Mouse (Mus musculus): ENCODE data around the gene Armc5.

The Armc5 gene

GRCm38 (mm10) chr7:128236856-128237592 is at the start of gene Armc5:
Gene Armc5 (plus strand): TSS chr7:128237342.
- DNase-seq (ENCODE audit: low spot score): peak; percentile 86

DNA sequence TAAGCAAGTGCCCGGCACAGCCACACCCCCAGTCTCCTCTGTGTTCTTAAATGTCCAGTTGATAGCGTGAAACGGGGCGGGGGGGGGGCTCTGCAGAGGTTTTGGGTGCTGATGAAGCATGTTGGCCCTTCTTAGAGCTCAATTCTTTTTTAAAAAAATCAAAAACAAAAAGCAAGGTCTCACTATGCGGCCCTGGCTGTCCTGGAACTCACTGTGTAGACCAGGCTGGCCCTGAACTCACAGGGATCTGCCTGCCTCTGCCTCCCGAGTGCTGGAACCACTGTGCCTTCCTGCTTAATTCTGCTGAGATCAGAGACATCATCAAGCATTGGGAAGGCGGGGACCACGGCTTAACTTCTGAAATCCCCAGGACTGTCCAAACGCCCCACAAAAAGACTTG is 35.5 kb upstream of the Armc5 start:
- no peak for DNase-seq (ENCODE audit: low spot score)

- no peak for DNase-seq (ENCODE audit: low spot score)
These were observed 34.1 kb upstream of the Armc5 start for GRCm38 (mm10) chr7:128203071-128203470.

- DNase-seq (ENCODE audit: low spot score): no peak
These were observed 33.0 kb upstream of the Armc5 start for GRCm38 (mm10) chr7:128204179-128204578.

- no peak for DNase-seq (ENCODE audit: low spot score)
These were observed 31.4 kb upstream of the Armc5 start for GRCm38 (mm10) chr7:128205695-128206094.

- no peak for DNase-seq (ENCODE audit: low spot score)
These were observed 31.0 kb upstream of the Armc5 start, which contains the start of gene Cox6a2 for GRCm38 (mm10) chr7:128206152-128206551. Gene Cox6a2 (minus strand): TSS chr7:128206387.

DNA sequence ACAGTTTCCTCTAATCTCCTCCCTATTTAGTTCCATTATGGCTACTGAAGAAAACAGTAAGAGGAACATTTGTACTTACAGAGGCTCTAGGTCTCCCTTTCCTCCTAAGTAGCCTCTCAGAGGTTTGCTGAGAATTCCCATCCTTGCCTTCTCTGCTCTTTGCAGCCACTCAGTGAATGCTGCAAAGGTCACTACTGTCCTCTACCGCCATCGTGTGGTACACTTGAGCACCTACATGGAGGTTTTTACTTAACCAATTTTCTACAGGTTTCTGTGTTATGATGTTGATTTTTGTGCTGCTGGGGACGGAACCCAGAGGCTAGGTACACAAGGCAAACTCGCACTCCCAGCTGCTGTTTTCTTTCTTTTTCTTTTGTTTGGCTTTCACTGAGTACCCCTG is 29.0 kb upstream of the Armc5 start:
- peak; percentile 59 for DNase-seq (ENCODE audit: low spot score)

- DNase-seq (ENCODE audit: low spot score): no peak
These were observed 27.3 kb upstream of the Armc5 start for GRCm38 (mm10) chr7:128209826-128210225.

- DNase-seq (ENCODE audit: low spot score): no peak
These were observed 17.2 kb upstream of the Armc5 start for GRCm38 (mm10) chr7:128219952-128220351.

DNA sequence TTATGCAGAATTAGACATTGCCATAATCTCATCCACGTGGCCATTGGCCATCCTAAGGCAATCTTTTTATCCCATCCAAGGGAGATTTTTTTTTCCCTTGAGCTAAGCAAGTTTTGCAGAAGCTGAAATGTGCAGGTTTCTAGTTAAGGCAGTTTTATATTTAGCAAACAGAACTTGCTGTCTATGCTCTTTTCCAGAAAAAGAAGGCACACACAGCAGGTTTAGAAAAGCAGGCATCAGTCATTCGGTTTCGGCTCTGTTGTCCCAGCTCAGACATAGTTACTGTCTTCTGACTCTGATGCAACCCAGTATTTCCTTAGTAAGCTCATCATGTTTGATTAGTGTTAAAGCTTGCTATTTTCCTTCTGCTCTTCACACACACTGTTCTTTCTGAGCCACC is 16.2 kb upstream of the Armc5 start:
- DNase-seq (ENCODE audit: low spot score): no peak

- no peak for DNase-seq (ENCODE audit: low spot score)
These were observed 5.4 kb upstream of the Armc5 start for GRCm38 (mm10) chr7:128231741-128232140.

GRCm38 (mm10) chr7:128234796-128235195 is 2.3 kb upstream of the Armc5 start:
- no peak for DNase-seq (ENCODE audit: low spot score)

DNA sequence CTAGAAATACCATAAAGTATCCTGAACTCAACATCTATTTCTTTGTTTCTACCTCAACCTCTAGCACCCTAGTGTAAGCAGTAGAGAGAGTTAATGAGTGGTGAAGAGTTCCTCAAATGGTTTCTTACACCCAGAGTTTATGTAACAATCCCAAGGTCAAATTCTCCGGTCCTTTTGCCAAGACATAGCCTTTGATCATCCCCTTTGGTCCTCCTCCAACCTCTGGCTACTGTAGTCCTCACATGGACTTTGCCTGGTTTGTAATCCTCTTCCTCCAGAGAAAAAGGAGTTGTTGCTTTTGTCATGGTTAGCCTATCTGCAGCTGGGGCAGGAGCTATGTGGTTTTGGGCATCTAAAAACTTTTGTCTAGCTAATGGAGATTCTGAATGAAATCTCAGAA is 1.7 kb upstream of the Armc5 start:
- no peak for DNase-seq (ENCODE audit: low spot score)

DNA sequence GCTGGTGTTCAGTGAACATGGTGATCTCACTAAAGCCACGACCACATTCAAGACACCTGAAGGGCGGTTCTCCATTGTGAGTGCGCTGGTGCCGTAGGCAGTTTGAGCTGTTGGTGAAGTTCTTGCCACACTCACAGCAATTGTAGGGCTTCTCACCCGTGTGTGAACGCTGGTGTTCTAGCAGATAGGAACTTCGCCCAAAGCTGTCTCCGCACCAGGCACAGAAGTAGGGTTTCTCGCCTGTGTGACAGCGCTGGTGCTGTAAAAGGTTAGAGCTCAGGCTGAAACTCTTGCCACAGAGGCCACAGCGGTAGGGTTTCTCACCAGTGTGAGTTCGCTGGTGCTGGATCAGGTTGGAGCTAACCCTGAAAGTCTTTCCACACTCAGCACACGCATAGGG is 716 bp upstream of the Armc5 start:
- DNase-seq (ENCODE audit: low spot score): no peak

DNA sequence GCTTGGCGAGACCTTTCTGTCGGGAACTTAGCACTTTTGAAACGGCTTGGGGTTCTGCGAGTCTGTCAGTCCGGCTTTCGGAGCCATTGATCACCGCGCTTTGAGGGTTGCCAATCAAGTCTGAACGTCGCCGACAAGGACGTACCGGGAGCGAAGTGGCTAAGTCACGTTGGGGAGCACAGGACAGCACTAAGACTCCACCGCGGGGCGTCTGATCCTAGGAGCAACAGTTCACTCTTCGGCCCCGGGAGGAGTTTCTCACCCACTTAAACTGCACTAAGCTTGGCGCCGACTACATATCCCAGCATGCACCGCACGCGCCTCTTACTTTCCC is 418 bp downstream of the Armc5 start:
- no peak for DNase-seq (ENCODE audit: low spot score)

GRCm38 (mm10) chr7:128237927-128238778 is 1.0 kb downstream of the Armc5 start, which contains the start of gene 9130023H24Rik:
Gene 9130023H24Rik (minus strand): TSS chr7:128238031.
- peak; percentile 100 for DNase-seq (ENCODE audit: low spot score)

DNA sequence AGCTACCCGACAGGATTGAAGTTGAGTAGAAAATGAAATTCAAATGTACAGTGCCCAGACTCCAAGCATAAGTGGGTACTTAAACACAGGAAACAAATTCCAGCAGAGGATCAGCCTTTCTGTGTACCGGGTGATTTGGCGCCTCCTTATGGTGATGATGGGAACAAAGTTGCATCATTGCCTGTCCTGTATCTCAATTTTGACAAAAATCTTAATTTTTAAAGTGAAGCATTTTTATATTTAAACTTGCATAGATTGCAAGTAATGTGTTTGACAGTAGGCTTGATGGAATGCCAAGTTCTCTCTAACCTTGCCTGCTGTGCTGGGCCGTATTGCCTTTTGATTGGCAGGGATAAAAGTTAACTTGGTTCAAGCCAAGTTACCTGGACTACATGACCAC is 1.8 kb downstream of the Armc5 start:
- DNase-seq (ENCODE audit: low spot score): no peak

GRCm38 (mm10) chr7:128240131-128240784 is 3.1 kb downstream of the Armc5 start:
- DNase-seq (ENCODE audit: low spot score): no peak

- DNase-seq (ENCODE audit: low spot score): no peak
These were observed 5.2 kb downstream of the Armc5 start for GRCm38 (mm10) chr7:128242331-128242730.

DNA sequence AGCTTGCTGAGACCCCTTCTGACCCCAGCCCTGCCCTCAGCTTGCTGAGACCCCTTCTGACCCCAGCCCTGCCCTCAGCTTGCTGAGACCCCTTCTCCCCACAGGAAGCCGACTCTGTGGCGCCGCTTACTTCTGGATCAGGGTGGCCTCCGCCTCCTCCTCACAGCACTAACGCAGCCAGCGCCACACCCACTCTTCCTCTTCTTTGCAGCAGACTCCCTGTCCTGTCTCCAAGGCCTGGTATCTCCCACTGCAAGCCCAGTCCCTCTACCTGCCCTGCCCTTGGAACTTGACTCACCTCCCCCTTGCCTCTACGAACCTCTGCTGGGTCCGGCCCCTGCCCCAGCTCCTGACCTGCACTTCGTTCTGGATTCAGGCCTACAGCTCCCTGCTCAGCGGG is 6.8 kb downstream of the Armc5 start:
- DNase-seq (ENCODE audit: low spot score): no peak

- no peak for DNase-seq (ENCODE audit: low spot score)
These were observed 7.4 kb downstream of the Armc5 start for GRCm38 (mm10) chr7:128244410-128245025.

DNA sequence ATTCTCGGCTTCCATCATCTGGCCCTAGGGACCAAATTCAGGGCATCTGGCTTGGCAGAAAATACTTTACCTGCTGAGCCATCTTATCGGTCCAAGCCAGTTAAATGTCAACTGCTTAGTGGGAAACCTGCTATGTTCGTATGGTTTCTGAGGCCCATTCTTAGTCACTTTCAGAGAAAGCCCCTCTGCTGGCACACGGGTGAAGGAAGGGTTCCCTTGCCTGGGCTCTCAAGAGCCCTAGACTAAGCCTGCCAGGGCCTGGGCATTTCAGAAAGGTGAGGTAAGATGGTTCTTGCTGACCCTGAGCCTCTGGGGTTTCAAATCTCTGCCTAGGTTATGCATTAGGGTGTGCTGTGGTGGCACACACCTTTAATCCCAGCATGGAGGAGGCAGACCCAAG is 8.4 kb downstream of the Armc5 start:
- DNase-seq (ENCODE audit: low spot score): no peak
